Mouse (Mus musculus): ENCODE results near the gene Ihh. TPM values are rescaled to one million over a fixed set of nuclear protein-coding genes. Genes with fewer than 3 reads are reported as not detected.
A peak's percentile ranks its signal among the peaks of the same experiment; 100 is the strongest.

The Ihh gene
- total RNA-seq, 2 experiments from 2014 or later, result 0.23 to 0.27 TPM

DNA sequence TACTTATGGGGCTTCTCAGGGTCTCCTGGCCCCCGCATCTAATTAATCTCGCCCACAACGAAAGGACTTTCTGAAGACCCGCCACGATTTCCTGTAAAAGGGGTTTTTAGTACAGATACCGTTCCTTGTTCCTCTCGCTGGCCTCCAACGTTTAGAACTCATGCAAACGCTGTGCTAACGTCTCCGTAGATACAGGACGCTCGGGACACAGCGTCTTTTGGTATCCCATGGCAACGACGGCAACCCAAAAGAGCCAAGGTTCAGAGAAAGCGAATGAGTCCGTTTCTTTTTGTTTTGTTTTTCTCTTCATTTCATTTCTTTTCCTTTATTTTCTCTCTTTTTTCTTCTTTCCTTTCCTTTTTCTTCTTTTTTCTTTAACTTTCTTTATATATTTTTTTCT is 16.1 kb downstream of the Ihh start, which contains the start of gene Cfap65:
TSS of gene Cfap65 (minus strand) at position 198 of the 400 bp plus-strand sequence.
- Histone ChIP-seq H3K4me3 (peak within 1 kb of the TSS; percentile 50), H3K27ac (no peak within 1 kb of the TSS)
- DNase-seq (ENCODE audit: low spot score in 2 of 2), result peak; percentile 68 to 75
- TF ChIP-seq CTCF (conservative IDR thresholded peaks at IDR 0.05), result no peak

DNA sequence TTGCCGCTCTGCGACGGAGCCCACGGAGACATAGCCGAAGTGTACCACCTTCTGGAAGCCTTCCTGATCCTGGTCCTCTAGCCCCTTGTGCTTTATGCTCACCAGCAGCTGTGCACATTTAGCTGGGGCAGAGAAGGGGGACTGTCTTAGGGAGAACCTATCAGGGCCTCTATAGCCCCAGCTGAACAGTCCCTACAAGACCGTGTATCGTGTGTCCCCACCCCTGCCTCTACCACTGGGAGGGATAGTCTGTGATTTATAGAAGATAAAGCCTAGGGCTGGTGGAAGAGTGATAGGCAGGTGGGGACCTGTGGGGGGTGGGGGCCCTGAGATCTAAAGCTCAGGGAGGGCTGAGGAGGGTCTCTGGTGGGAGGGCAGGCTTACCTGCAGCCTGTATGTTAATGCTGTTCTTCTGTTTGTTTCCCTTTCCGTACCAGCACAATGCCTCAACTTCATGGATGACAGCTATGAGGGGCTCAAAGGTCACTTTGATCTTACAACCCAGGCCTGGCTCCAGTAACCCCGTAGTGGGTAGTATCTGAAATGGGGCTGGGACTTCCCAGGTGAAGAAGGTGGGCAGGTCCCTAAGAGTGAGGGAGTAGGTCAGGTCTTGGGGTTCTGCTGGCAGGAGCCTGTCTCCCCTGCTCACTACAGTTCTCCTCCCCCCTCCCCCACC is 23.7 kb downstream of the Ihh start:
- no peak overlapping the region for H3K4me3 ChIP-seq
- no peak overlapping the region for H3K27ac ChIP-seq
- TF ChIP-seq CTCF (conservative IDR thresholded peaks at IDR 0.05), result no peak
- DNase-seq (ENCODE audit: low spot score in 2 of 2), result no peak

DNA sequence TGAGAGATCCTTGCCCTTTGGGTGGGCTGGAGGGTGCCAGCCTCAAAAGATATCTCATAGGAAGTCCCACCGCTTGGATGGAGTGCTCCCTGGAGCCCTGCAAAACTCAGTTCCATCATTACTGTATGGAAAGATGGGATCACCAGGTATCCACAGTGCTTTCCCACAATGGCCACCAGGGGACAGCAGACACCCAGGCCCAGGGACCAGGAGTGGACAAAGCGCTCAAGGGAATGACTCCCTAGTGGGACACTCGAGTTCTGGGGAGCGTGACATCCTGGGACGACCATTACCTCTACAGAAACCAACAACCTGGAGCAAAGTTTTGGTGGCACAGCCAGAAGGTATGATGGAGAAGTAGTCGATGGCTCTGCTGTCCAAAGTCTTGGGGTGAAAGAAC is 24.8 kb downstream of the Ihh start:
- TF ChIP-seq CTCF (conservative IDR thresholded peaks at IDR 0.05), result peak; percentile 97
- Histone ChIP-seq H3K4me3 (no peak overlapping the region), H3K27ac (no peak overlapping the region)
- DNase-seq (ENCODE audit: low spot score in 2 of 2), result peak; percentile 21 to 32

DNA sequence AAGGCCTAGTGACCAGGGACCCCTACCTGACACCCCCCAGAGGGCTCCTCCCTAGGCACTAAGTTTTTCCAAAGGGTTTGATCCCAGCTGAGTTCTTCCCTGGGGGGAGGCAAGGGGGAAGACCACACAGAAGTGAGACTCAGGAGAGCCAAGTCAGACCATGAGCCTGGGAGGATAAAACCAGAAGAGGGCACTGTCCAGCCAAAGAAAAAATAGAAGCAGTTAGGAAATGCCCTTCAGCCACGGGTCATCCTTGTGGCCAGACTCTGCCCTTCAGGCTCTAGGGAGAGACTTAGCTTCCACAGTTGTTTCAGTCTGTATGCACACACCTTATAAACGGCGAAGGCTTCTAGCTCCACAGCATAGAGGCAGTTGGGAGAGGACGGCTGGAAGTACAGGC is 27.0 kb downstream of the Ihh start:
- Histone ChIP-seq H3K4me3 (no peak overlapping the region), H3K27ac (no peak overlapping the region)
- TF ChIP-seq CTCF (conservative IDR thresholded peaks at IDR 0.05), result peak; percentile 36; the same call in 1 of the 2 replicates
- DNase-seq (ENCODE audit: low spot score in 2 of 2), result no peak

DNA sequence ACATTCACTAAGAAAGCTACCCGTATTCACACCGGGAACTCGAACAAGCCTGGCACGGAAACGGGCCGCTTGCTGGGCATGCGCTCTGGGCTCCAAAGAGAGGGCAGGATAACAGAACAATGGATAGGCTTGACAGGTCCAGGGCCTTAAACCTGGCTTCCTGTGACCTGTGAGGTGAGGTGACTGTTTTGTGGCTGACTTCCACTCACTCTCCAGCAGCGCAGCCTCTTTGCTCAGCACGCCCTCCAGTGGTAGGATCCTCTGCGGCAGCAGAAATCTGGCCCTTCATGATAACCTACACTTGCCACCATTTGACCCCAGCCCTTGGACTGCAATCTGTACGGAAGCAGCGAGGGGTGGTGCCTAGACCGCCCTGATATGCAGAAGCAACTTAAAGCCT is 35.8 kb downstream of the Ihh start:
- Histone ChIP-seq H3K4me3 (no peak overlapping the region; the same call in 1 of the 2 replicates), H3K27ac (no peak overlapping the region)
- DNase-seq (ENCODE audit: low spot score in 2 of 2), result no peak
- peak; percentile 69 for TF ChIP-seq CTCF (conservative IDR thresholded peaks at IDR 0.05)

DNA sequence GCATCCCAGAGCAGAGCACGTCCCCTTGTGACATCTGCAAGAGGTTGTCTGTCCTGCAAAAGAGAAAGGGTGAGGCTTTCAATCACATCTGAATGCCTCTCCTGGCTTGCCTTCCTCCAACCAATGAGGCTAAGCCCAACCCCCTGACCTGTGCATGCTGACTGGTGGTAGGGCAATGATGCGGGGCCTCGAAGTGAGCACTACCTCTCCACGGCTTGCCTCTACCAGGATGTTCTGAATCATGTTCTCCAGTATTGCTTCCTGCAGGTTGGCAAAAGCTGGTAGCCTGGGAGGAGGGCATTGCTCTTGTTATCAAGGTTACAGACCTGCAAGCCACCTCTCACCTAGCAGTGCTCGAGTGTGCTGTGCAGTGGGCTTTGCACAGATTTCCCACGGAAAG is 49.3 kb downstream of the Ihh start:
- no peak for DNase-seq (ENCODE audit: low spot score in 2 of 2)
- TF ChIP-seq CTCF (conservative IDR thresholded peaks at IDR 0.05), result no peak
- Histone ChIP-seq H3K27ac (no peak overlapping the region), H3K4me3 (no peak overlapping the region)

DNA sequence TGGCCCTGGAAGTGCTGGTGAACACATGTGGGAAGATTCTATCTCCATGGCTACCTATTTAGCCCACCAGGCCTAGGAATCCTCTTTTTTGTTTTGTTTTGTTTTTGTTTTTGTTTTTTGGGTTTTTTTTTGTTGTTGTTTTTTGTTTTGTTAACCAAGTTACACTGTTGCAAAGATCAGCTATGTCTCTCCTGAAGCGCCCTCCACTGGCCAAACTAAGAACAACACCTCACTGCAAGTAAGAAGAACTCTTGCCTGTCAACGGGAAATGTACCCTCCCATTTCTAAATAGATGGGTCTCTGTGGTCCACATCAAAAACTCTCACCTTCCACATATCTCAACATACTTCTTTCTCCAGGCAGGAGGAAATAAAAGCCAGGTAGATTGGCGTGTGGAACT is 49.8 kb downstream of the Ihh start:
- H3K4me3 ChIP-seq, result no peak overlapping the region
- TF ChIP-seq CTCF (conservative IDR thresholded peaks at IDR 0.05), result peak; percentile 83
- no peak overlapping the region for H3K27ac ChIP-seq
- peak in 1 of 2 experiments; percentile 81 for DNase-seq (ENCODE audit: low spot score in 2 of 2)

DNA sequence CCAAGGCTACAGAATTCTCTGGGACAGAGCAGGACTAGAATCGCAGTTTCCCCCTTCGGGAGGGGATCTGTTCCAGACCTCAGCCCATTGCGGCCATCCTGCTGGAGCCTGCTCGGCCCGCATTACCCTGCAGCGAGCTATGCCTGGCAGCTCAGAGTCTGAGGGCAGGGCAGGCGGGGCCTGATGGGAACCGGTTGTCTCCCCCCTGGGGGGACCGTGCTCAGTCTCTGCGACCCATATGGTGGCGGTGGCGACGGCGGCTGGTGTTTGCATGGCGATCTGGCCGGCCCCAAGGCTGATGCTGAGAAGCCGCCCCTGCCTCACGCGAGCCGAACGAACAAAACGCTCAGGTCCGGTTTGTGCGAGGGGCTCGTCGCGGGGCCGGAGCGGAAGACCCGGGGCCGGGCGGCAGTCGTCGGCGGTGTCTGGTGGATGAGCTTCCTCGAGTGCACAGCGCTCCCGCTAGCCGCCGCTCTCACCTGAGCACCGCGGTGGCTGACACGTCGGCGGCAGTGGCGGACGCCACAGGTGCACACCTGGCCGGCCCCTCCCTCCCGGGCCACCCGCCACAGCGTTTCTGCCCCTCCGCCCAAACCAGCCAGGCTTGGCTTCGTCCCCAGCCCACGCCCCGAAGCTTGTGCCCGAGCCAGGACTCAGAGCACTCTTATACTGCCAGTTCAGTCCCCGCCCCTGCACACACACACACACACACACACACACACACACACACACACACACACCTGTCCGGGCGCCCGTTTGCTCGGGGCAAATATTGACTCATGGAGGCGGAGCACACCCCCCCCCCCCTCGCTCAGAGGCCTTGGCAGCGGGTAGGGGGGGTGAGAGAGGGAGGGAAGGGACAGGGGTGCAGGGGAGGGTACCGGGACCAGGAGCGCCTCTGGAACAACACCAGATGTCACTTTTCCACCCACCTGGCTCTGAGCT is 50.9 kb downstream of the Ihh start:
- no peak for DNase-seq (ENCODE audit: low spot score in 2 of 2)
- TF ChIP-seq CTCF (conservative IDR thresholded peaks at IDR 0.05), result no peak
- Histone ChIP-seq H3K27ac (no peak overlapping the region), H3K4me3 (no peak overlapping the region; the same call in 1 of the 2 replicates)

DNA sequence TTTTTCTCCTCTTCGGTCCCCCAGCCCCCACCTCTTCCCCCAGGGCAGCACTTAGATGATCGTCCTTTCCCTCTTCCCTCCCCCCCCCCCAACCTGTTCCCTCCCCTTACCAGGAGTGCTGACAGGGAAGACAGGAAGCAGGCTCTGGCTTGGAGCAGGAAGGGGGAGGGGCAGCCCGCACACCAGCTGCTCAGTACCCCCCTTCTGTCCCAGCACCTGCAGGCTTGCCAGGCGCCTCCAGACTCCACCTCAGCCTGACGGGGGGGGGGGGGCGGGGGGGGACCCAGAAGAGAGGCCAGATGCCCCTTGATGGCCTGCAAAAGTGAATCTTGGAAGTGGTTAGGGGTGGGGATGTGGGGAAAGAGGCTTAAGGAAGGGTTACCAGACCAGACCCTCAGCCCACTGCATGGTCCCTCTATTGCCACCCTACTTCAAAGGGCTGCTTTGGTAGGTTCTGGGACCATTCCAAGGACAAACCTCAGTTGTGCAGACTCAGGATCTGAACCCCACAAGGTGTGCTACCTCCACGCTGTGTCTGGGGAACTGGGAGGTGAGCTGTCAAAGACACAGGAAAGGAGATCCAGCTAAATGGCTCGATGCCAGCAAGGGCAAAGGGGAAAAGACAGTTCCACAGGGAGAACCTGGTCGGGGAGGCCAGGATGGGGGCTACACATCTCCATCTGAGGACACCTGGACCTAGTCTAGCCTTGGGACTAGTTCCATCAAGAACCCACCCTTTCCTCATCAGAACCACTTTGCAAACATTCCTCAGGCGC is 52.6 kb downstream of the Ihh start:
- Histone ChIP-seq H3K27ac (no peak overlapping the region), H3K4me3 (no peak overlapping the region)
- no peak for TF ChIP-seq CTCF (conservative IDR thresholded peaks at IDR 0.05)
- no peak for DNase-seq (ENCODE audit: low spot score in 2 of 2)

DNA sequence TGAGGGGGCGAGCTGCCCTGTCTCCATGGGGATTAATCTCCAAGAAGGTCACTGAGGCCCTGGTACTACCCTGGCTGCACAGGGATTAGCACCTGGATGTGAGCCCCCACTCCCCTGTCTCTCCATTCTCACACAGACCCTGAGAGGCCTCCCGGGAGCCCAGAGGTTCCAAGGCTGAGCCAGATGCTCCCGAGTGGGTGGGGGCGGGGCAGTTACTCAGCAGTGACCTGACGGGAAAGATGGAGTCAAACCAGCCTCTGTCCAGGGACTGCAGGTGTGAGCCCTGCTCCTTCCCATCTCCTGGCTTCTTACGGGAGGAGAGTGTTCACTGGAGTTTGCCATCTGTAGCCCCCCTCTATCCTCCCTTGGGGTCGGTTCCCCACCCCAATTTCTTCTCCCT is 53.5 kb downstream of the Ihh start:
- no peak for TF ChIP-seq CTCF (conservative IDR thresholded peaks at IDR 0.05)
- no peak overlapping the region for H3K4me3 ChIP-seq
- DNase-seq (ENCODE audit: low spot score in 2 of 2), result no peak
- H3K27ac ChIP-seq, result no peak overlapping the region

Small RNAs within 50 kb of the gene (microRNA-seq; reads per million reads assigned to microRNA genes)
- gene Mir375, result 295 to 300 reads per million in 2 experiments

Other genes starting within 250 kb of the Ihh start
- gene Cyp27a1, start 238.1 kb downstream of the Ihh start, total RNA-seq (2021), result 1 to 10 TPM; 2.7 to 3.1 TPM
- not detected for gene Prkag3, start 202.5 kb downstream of the Ihh start, total RNA-seq (2021)
- gene Wnt6, start 179.8 kb downstream of the Ihh start, total RNA-seq (2021), result 1 to 10 TPM in 1 of 2 experiments, under 1 TPM in 1; 0.79 to 1.1 TPM
- gene Wnt10a, start 160.2 kb downstream of the Ihh start, total RNA-seq (2021), result 1 to 10 TPM; 2.5 to 3.3 TPM
- gene Cdk5r2, start 96.7 kb downstream of the Ihh start, total RNA-seq (2021), result 100 to 1,000 TPM; 193 to 196 TPM
- not detected for gene Fev, start 66.3 kb downstream of the Ihh start, total RNA-seq (2021)
- gene Cryba2, start 58.5 kb downstream of the Ihh start, total RNA-seq (2021), result not detected
- gene Cfap65, start 16.1 kb downstream of the Ihh start, total RNA-seq (2021), result 1 to 10 TPM; 2.4 to 2.7 TPM
- 1 to 10 TPM; 1.9 to 2.0 TPM for gene Nhej1, start 173.5 kb upstream of the Ihh start, total RNA-seq (2021)
- under 1 TPM in 1 of 2 experiments, not detected in 1; 0.23 TPM for gene Slc23a3, start 182.2 kb upstream of the Ihh start, total RNA-seq (2021)
- gene Cnppd1, start 191.0 kb upstream of the Ihh start, total RNA-seq (2021), result 10 to 100 TPM; 31.2 to 32.0 TPM
- 100 to 1,000 TPM; 178 to 179 TPM for gene Retreg2, start 191.1 kb upstream of the Ihh start, total RNA-seq (2021)
- 10 to 100 TPM; 31.9 to 41.8 TPM for gene Zfand2b, start 217.0 kb upstream of the Ihh start, total RNA-seq (2021)
- gene Abcb6, start 228.7 kb upstream of the Ihh start, total RNA-seq (2021), result 10 to 100 TPM; 26.9 to 31.4 TPM
- gene Ankzf1, start 240.5 kb upstream of the Ihh start, total RNA-seq (2021), result 10 to 100 TPM; 28.4 to 30.4 TPM
- 100 to 1,000 TPM; 106 to 113 TPM for gene Atg9a, start 240.5 kb upstream of the Ihh start, total RNA-seq (2021)

Data from layer of hippocampus, adult 2 months (tissue).